Mouse (Mus musculus): ENCODE measurements around the gene Akap8l.

- no peak for TF ChIP-seq CTCF (IDR thresholded peaks at IDR 0.05; ENCODE audit: extremely low read depth, insufficient read depth, low read length)
- TF ChIP-seq POLR2A (IDR thresholded peaks at IDR 0.05; ENCODE audit: extremely low read depth, insufficient read depth, low read length): no peak
These were observed 30.5 kb downstream of the Akap8l start for GRCm38 (mm10) chr17:32319950-32320349.

Measured in cortical plate, adult 2 months (tissue).